Mouse (Mus musculus) layer of hippocampus, adult 18-20 months (tissue): ENCODE measurements at regions not wholly inside any gene's neighbourhood (a gene's known extent, or its start where the extent isn't known, plus 50 kb on each side); places are given as distances from the start of the nearest gene placed in this dataset.

ENCODE experiments used
- DNase-seq, 2 experiments: peaks; one replicate each; pipeline ENCODE4 v3.0.0; 2022; ENCODE audit warnings: low spot score in 2 of 2

DNA sequence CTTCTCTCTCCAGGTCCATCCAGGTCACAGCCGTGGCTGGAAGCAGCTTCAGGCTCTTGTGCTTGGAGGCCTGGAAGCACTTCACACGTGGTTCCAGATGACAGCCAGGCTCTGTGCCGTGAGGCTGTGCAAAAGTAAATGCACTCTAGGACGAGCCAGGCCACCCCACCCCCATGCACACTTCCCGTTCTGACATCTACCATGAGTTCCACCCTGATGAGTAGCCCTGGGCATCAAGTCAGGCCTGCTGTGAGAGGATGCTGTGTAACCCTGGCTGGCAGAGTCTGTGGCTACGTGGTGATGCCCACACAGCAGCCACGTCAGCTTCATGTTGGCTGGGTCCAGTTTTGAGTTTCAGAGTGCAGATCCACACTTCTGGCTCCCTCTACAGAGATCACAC lies 202.4 kb upstream of the Sulf2 start:
- DNase-seq: no peak

DNA sequence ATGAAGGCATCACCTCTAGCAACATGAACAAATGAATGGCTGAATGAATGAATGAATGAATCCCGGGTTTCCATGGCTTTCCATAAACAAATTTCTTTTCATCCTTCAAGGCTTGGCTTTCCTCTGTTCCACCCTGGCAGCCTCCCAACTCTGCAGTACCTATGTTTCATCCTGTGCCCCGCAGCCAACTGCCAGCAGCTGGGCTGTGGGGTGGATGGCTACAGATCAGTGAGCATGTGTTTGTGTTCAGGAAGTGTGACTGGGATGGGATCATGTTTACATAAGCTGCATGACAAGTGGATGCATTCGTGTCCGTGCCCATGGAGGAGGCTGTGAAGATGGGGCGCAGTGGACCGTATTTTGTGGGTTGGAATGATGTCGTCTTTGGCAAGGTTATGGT lies 200.5 kb upstream of the Sulf2 start:
- DNase-seq: no peak

DNA sequence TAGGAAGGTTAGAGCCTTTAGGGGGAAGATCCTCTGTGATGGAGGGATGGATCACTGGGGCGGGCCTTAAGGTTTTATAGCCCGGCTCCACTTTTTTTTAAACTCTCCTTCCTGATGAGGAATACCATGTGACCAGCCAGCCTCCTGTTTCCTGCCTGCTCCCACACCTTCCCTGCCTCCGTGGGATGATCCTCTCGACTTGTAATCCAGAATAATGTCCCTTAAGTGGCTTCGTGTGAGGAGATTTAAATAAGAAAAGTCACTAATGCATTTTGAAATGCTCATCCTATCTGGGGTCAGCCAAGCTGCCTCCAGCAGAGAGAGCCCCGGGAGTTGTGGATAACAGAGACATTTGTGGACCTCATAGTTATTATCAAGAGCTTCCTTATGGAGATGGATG lies 200.0 kb upstream of the Sulf2 start:
- DNase-seq: no peak

DNA sequence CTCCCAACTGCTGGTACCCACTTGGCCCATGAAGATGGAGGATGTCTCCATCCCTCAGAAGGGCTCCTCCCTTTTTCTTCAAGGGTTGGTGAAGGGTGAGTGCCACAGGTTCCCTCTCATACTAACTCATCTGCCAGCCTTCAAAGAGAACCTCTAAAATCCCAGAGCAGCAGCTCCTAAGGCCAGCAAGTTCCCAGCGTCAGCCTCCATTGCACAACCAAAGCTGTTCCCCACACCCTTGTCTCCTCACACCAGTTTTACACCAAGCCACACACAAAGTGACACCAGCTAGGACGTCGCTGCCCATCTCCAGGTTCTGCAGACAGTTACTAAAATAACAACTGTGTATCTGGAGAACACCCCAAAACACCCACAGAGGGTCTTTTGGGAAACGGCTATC lies 198.9 kb upstream of the Sulf2 start:
- DNase-seq: no peak

DNA sequence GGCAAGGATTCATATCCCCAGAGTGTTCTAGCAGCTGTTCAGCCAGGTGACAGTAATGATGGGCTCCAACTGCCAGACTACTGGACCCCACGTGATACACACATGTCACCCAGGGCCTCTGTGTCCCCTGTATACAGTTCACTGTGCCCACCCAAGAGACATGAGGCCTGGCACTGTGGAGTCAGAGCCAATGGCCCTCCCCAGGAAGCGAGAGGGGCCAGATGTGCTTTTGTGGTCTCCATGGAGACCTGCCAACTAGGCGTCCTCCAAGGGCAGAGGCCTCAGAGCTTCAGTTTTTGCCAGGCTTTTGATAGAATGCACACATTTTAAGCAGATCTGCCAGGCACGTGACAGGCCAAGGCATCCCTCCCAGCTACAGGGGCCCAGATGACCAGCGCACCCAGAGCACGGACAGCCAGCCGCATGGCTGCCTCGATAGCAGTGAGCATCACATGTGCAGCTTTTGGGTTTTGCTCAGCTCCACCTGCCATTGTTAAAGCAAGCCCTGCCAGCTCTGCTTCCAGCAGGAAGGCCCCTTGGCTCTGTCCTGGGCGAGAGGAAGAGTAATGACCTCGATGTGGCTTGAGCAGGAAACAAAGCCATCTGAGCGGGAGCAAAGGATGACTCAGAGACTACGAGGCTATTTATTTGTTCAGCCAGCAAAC lies 198.1 kb upstream of the Sulf2 start:
- no peak for DNase-seq

DNA sequence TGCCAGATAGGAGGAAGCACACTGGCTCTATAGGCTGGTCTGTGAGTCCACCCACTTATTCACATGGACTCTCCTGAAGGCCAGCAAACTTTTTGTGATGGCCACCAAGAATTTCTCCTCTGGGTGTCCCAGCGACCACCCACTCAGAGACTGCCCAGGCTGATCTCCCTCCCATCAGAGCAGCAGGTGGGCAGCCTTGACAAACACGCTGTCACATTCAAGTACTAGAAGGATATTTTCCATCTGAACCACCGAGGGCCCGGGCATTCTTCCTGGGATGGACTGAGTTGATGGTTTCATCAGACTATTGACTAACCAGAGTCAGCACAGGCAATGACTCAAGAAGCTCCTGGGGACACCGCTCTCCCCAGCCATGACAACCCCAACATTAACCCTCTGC lies 196.5 kb upstream of the Sulf2 start:
- no peak for DNase-seq

DNA sequence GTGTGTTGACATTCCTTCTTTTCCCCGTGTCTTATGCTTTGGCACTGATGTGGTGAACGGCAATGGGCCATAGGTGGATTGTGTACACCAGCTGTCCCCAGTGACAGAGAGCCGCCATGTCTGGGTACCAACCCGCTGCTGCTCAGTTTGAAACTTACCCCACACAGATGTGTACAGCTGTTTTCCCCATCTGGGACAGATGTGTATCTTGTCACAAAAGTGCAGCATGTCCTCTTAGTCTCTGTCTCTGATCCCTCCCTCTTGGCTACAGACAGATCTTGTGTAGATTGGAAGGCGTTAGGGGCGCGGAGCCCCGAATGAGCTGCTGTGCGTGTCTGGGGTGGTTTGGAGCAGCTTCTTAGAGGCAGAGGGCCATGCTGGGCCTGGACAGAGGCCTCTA lies 196.1 kb upstream of the Sulf2 start:
- no peak for DNase-seq

DNA sequence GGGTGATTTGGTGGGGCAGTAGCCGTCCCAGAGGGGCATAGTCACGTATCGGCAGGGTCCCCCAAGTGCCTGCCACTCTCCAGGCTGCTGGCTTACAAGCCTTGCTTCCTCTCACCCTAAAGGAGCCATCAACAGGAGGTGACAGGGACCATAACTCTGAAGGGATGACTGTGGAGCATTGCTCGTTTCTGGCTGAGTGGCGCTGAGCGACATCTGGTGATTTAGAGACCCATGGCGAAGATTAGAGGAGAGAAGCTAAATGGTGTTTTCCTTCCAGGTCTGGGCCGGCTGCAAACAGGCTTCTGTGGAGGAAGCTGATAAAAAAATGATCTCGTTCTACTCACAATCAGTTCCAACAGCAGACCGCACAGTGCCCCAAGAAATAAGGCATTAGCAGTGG lies 193.2 kb upstream of the Sulf2 start:
- no peak for DNase-seq

DNA sequence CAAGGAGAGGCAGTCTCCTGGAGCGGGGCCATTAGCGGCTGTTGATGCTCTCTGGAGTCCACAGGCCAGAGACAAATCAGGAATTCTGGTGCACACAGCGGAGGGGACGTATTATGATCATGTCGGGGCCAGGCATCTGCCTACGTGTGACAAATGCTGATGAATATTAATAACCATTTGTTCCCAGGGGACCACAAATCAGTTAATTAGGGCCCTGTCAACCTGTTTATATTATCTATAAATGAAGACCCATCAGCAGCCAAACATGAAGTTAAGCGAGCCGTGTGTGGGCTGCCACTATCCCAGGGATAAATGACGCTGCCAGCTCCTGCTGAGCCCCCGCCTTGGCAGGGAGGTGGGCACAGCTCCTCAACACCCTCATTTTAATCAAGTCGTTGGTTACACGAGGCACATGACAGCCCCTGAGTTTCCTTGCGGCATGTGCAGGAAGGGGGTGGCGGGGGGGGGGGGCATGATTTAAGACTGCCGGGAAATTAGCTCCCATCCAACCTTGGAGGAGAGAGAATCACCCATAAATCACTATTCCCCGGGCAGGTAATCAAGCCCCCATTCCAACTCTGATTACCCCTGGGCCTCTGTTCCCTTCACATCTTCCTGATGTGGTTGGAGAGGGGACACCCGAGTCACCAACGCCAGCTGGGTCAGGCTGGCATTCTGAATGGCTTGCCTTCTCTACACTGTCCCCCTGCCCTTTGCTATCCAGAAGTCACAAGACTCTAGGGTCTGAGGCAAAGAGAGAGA lies 191.1 kb upstream of the Sulf2 start:
- DNase-seq: peak in 1 of 2 experiments; percentile 39

DNA sequence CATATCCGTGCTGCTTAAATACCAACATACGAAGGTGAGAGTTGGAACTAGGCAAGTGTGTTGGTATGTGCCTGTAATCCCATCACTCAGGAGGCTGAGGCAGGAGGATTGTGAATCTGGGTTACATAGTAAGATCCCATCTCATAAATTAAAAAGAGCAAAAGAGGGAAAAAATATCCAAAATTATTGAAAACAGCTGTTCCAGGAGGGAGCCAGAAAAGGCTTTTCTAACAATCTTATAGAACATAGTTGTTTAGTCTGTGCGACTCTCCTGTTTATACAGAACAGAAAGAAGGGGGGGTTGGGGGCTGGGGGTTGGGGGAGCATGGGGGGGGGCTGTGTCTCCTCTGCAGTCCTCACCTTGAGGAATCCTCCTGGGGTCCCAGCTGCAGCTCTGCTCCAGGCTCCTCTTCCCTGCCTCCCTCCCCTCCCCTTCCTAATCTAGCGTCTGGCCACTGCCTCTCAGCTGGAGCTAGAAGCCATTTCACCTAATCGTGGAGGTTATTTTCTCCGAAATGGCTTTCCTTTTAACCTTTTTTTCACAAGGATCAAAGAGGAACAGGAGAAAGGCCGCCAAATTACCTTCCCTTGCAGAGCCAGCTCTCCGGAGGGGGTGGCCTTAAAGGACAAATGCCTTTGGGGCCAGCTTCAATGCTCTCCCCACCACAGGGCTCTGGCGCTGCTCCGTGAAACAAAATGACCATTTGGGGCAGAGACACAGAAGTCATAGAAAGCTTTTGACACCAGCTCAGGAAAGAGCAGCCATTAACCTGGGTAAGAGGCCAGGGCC lies 188.3 kb upstream of the Sulf2 start:
- DNase-seq: no peak

DNA sequence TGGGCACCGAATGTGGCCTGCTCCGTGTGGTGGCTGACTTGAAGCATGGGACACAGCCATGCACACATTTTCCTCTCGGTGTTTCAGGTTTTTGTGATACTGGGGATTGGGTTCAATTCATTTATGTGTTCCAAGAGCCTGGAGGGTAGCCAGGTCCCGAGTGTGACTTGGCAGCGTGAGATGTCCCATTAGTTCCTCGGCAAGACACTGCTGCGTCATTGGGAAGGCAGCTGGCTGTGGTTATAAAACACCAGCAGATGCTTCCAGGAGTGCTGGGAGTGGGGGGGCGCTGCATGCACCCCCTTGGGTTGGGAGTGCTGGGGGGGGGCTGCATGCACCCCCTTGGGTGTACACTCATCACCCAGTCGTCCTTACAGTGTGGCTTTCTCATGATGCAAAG lies 186.9 kb upstream of the Sulf2 start:
- peak; percentile 27 to 73 for DNase-seq

DNA sequence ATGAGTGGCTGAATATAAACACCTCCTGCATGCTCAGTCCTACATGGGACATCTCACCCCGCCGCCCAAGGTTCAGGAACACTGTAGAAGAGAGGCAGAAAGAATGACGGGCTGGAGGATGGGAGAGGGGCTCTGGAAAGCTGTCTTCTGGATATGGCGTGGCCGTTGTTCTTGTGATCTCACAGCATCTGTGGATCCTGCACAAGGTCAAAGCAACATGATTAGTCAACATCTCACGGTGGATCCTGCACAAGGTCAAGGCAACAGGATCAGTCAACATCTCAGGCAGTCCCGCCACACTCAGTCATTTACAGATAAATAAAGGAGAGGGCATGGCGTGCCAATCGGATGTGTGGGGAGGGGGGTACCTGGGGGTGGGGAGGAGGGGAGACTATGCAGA lies 184.7 kb upstream of the Sulf2 start:
- DNase-seq: no peak

DNA sequence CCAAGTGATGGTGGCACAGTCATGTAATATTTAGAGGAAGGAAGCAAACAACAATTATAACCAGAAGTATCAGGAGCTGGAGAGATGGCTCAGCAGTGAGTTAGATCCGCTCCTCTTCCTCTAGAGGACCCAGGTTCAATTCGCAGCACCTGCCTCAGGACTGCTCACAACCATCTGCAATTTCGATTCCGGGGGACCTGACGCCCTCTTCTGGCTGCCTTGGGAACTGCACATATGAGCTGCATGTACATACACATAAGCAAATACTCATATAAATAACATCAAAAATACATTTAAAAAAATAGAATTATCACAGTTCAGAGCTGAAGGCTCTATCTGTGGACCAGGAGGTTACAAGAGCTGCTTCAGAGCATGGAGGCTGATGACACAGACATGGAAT lies 184.0 kb upstream of the Sulf2 start:
- no peak for DNase-seq

DNA sequence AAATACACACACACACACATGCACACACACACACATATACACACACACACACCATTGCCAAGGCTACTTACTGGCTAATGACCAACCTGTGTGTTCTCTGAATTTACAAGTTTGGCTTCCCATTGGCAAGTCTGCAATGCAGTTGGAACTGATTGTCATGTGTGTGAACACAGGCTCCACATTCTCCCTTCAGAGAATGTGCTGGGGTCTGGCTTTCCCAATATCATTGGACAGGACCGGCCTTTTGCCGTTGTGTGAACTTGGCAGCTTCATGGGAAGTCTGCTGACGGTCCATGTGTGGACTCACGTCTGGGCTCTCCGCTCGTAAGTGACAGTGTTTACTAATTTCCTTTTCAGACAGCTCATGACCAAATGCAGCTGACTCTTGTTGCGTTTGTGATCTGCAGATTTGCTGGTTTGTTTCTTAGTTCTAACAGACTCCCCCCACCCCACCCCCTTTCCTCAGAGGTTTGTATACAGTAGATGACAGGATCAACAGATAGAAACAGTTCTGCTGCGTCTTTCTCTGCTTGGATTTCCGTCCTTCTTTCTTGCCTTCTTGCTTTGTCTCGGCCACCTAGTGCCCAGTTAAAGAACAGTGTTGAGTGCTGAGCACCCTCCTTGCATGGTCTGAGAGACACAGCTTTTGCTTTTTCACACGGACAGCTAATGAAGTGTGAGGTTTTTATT lies 183.1 kb upstream of the Sulf2 start:
- DNase-seq: no peak

DNA sequence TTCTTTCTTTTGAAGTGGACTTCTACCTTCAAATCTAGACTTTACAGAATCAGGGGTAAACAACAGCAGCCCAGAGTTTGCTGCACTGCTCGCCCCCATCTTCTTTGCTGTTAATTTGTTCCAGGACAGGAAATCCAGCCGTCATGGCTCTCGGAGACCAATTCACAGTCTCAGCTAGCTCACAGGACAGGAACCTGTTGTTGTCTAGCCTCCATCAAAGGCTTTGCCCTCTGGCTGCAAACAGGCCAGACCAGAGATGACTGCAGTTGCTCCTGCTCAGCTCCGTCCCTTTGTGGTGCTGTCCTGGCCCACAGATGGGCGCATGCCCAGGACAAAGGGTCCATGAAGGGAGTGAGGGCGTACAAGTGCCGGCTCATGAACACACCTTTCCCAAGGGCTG lies 182.2 kb upstream of the Sulf2 start:
- no peak for DNase-seq

DNA sequence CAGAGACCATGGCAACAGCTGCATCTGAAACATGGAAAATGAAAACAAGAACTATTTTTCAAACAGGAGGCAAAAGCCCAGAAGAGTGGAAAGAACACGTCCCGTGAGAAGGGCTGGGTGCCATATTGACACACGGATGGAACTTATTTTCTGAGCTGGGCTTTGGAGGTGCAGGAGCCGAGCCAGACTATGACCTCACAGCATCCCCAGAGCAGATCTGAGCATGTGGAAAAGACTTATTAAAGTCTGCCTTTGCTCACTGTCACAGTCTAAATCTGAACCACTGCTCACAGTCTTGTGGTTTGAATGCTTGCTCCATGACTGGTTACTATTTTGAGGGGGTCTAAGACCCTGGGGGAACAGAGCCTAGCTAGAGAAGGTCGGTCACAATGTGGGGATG lies 180.2 kb upstream of the Sulf2 start:
- DNase-seq: no peak

DNA sequence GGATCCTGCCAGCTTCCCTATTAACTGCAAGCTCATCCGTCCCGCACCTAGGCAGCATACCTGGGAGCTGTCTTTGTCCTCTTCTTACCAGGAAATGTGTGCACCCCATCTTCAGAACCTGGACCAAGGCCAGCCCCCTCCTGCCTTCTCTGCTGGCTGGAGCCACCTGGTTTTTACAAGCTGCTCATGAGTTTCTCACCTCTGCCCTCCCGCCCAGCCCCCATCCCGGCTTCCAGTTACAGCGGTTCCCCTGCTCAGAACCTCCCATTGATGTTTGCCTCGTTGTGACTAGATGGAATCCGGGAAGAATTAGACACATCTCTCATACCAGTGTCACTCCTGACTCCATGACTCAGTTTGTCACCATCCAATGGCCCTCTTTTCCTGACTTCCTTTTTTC lies 179.1 kb upstream of the Sulf2 start:
- DNase-seq: no peak

DNA sequence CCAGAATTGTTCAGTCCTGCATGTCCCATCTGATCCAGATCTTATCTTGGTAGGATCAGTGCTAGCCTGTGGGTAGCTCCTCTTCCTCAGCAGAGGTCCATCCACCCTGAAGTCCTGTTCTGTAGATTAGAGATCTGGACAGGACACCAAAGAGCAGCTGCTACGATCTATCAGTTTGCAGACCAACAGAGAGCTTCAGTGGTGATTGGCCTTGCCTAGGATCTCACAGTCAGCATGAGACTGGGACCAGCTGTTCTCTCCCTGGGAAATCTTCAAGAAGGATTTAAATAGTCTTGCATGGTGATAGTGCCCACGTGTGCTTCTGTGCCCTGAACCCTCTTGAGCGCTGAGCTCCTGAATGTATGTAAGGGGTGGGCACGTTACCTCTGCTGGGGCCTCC lies 178.4 kb upstream of the Sulf2 start:
- DNase-seq: no peak

DNA sequence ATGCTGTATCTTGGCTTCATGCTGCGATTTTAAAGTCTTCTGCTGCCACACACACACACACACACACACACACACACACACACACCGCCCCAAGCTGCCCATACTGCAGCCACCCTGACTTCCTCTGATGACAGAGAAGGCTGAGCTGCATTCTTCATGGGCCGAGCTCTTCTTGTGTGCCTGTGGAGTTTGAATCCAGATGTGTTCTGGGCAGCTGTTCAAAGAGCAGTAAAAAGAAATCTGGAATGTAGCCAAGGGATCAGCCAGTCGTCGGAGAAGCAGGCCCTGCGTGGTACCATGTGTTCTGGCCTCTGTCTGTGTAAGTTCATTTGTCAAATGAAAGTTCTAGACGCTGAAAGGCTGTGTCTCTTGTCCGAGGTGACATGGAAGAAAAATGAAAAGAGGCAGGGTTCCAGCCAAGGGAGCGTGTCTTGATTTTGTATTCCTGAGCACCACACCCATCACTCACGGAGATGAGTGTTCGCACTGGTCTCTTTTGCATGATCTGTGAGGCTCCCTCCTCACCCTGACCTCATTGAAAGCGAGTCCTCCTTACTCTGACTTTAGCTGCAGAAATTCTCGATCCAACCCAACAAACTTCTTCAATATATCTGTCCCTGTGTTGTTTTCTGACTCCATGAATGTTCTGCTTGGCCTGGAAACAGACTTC lies 177.4 kb upstream of the Sulf2 start:
- no peak for DNase-seq

DNA sequence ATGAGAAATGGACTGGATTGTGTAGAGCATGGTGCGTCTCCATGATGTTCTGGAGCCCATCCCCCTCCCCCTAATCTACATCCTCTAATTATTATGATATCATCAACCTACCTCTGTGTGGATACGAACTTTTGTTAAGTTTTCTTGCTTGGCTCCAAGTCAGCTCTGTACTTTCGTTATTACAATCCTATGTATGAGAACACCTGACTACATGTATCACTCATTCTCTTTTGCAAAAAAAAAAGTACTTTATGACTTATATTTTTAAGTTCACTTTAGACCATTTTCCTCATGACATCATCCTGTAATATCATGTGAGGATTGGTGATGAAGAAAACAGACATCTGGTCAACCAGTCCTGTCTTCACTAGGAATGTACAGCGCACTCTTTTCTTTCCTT lies 175.7 kb upstream of the Sulf2 start:
- DNase-seq: no peak

DNA sequence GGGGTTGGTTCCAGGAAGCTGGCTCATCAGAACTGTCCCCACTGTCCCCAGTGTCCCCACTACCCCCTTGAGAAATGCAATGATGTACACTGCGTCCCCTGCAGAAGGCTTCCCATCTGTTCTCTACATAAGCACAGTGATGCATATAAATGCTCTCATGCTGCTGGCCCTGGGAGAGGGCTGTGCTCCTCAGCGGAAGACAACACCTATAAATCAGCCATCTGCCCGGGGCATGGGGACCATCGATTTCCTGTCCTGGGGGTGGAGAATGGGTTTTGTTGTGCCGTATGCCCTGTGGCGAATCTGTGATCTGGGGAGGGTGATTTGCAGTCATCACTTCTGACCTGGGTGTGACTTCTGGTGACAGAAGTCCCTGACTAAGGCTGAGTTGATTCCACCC lies 174.9 kb upstream of the Sulf2 start:
- DNase-seq: no peak
